Mouse (Mus musculus): ENCODE measurements at regions not wholly inside any gene's neighbourhood (a gene's known extent, or its start where the extent isn't known, plus 50 kb on each side); places are given as distances from the start of the nearest gene placed in this dataset.

GRCm38 (mm10) chr5:77464851-77465548 is 57.2 kb upstream of the Igfbp7 start:
- WGBS = 64% methylated on average over 19 of the region's 19 CpGs
- ATAC-seq (ENCODE audit: low FRiP score) = no peak
- Histone ChIP-seq H3K27ac (no peak overlapping the region), H3K9ac (no peak overlapping the region), H3K9me3 (no peaks in the 10 kb centered on the region), H3K4me1 (replicated peaks) (no peaks in the 10 kb centered on the region), H3K4me2 (no peak overlapping the region), H3K4me3 (no peak overlapping the region), H3K27me3 (no peaks in the 10 kb centered on the region), H3K36me3 (no peaks in the 10 kb centered on the region)

GRCm38 (mm10) chr5:77459896-77460717 is 52.3 kb upstream of the Igfbp7 start:
- H3K36me3 ChIP-seq = no peaks in the 10 kb centered on the region
- H3K4me2 ChIP-seq = peak overlapping the region; percentile 47
- no peaks in the 10 kb centered on the region for H3K4me1 ChIP-seq (replicated peaks)
- peak; percentile 95 for ATAC-seq (ENCODE audit: low FRiP score)
- no peaks in the 10 kb centered on the region for H3K27me3 ChIP-seq
- 1% methylated on average over 29 of the region's 29 CpGs for WGBS
- peak overlapping the region; percentile 70 for H3K27ac ChIP-seq
- H3K9ac ChIP-seq = peak overlapping the region; percentile 67
- no peaks in the 10 kb centered on the region for H3K9me3 ChIP-seq
- peak overlapping the region; percentile 47 for H3K4me3 ChIP-seq

All from hindbrain, embryonic 13.5 days (tissue).